Mouse (Mus musculus) mature B cell (primary cell): Measurements from ENCODE around the gene Syngr1.
"Not testable (repeated sequence)": the region's sequence is repeated elsewhere in the genome, so short reads cannot be mapped to it uniquely, and the experiment has no call there.

Experiments
- in situ Hi-C: fragments of 300-500 bp; cut with MboI; formaldehyde crosslinking; loops from 2 replicates; pipeline ENCODE4 v1.14.3; 2019

Gene Syngr1

DNA sequence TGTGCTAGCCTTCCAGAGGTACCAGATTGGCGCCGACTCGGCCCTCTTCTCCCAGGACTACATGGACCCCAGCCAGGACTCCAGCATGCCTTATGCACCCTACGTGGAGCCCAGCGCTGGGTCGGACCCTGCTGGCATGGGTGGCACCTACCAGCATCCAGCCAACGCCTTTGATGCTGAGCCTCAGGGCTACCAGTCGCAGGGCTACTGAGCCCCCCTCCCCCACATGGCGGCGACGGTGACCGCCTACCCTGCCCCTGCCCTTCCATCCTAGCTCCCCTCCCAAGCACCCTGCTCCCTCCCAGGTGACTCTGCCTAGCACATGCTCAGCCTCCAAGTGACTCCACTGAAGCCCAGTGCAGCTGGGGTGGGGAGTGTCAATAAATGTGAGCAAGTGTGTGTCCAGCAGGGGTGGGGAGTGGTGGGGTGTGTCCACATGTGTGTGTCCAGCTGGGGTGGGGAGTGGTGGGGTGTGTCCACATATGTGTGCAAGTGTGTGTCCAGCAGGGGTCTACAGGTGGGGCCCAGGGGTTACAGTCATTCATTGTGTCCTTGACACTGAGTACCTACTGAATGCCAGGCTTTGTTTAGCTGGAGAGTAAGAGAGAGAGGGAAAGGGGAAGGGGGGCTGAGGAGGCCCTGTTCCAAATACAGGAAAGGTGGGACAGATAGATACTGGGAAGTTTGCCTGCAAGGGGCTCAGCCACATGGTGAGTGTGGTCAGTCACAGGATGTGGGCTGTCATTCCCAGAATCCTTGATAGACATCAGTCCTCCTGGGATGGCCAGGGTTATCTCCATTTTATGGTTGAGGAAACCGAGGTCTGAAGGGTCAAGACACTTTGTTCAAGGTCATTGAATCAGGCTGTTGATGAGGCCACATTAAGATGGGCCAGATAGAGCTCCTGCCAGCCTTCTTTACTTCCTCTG is 25.0 kb downstream of the Syngr1 start:
- in situ Hi-C loops = no loop called here

DNA sequence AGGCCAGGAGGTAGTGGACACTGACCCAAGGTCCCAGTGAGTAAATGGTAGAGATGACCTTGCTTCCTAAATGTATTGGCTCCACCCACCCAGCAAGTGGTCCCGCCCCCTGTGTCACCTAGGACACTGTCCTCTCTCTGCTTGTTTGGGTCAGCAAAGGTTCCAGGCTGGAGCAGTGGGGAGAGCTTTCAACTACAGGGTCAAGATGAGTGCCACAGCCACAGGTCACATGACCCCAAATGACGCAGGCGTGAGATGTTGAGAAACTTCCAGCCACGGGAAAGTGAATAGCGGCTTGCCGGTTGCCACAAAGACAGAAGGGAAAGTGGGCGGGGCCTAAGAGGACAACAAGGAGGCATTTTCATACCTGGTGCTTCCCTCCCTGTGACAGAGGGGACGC is 26.0 kb downstream of the Syngr1 start:
- in situ Hi-C loops = no loop called here

DNA sequence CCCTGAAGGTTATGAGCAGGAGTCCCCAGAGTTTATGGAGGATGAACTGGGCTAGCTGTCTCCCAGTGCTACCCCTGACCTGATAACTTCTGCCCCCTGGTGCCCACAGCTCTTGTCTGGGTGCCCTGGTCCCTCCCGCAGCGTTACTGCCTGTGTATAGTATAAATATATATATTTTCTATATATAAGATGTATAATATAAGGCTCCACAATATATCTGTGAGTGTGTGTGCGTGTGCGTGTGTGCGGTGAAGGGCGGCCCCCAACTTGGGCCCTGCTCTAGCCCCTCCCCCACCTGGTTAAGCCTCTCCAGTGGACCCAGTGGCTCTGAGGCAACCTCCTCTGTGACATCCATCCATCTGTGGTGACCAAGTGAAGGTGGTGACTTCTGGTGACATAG is 27.9 kb downstream of the Syngr1 start:
- in situ Hi-C loops = no loop called here

DNA sequence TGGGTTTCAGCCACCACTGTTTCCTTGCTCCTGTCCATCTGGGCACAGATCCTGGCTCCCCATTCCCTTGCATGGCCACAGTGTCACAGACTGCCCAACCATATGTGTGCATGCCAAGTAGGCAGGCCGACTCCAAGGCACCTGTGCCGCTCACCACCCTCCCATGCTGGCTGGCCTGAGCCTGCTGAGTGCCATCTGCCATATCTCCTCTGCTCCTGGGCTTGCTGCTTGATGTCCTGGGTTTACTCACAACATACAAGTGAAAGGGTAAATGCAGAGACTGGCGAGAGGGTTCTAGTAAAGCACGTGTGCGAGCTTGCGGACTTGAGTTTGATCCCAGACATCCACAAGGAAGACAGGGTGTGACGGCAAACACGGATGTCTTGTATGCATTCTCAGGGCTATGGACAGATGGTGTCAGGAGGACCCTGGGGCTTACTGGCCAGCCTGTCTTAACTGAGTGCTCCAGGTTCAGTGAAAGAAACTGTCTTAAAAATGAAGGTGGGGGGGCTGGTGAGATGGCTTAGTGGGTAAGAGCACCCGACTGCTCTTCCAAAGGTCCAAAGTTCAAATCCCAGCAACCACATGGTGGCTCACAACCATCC is 30.7 kb downstream of the Syngr1 start:
- in situ Hi-C loops = no loop called here

DNA sequence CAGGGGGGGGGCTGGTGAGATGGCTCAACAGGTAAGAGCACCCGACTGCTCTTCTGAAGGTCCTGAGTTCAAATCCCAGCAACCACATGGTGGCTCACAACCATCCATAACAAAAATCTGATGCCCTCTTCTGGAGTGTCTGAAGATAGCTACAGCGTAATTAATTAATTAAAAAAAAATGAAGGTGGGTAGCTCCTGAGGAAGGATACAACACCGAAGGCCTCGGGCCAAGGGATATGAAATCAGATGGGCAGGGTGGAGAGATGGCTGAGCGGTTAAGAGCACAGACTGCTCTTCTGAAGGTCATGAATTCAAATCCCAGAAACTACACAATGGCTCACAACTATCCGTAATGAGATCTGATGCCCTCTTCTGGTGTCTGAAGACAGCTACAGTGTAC is 31.3 kb downstream of the Syngr1 start:
- in situ Hi-C loops = not testable (repeated sequence)

DNA sequence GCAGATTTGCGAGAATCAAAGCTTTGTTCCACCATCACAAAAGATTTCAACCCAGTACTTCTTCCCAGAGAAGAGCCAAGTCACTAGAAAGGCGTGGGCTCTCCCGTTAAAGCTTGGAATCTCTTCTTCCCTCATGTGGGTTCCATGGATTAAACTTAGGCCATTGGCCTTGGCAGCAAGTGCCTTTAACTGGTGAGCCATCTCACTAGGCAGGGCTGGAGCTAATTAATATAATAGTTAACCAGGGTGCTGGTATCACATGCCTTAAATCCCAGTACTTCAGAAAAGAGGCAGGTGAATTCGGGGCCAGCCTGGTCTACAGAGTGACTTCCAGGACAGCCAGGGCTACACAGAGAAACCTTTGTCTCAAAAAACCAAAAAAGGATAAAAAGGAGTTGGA is 33.5 kb downstream of the Syngr1 start:
- in situ Hi-C loops = no loop called here

DNA sequence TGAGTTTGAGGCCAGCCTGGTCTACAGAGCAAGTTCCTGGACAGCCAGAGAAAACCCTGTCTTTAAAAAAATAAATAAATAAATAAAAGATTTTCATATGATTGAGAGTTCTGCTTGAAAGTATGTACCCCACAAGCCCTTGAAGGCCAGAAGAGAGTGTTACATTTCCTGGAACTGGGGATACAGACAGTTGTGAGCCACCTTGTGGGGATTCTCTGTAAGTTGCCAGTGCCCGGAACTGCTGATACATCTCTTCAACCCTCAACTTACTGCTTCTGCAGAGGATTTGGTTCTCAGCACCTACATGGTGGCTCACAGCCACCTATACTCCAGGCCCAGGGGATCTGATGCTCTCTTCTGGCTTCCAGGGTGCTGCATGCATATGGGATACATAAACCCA is 36.1 kb downstream of the Syngr1 start:
- in situ Hi-C loops = no loop called here

DNA sequence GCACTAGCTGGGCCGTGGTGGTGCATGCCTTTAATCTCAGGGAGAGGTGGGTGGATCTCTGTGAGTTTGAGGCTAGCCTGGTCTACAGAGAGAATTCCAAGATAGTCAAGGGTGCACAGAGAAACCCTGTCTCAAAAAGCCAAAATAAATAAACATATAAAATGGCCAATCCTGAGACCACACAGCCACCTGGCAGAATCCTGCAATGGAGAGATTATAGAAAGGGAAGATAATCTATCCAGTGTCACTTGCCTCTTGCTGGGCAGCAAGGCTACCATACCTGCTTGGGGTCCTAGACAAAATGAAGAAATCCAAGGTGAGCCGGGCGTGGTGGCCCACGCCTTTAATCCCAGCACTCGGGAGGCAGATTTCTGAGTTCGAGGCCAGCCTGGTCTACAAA is 38.8 kb downstream of the Syngr1 start:
- in situ Hi-C loops = no loop called here

DNA sequence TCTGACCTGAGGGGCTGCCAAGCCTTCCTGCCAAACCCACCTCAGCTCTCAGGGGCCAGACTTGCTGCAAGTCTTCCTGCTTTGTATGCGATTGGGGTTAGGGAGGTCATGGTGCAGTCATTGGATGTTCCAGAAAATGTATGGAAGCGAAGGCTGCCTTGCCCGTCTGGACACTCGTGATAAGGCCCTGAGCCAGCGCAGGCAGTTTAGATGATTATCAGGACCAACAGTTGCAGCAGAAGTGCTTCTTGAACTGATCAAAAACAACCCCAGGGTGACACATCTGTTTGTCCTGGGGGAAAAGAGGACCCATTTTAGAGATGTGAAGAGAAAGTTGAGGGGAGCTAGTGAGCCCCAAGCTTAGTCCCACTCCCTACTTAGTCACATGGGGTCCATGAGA is 39.6 kb downstream of the Syngr1 start:
- in situ Hi-C loops = no loop called here

DNA sequence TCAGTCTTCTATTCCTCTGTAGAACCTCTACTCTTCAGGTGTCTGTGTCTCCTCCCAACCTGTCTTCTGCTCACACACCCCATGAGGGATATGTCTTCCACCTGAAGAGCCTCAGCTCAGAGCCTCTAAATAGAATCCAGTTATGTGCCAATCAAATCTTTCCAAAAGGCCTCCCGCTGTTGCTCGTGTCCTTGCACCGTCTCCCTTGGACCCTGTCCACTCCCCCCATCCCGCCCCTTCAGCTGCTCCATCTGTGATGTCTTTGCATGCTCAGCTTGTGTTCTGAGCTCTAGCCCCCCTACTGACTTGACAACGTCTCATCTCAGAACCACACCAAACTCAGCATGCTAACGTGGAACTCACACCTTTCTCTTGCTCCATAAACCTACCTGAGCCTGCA is 40.3 kb downstream of the Syngr1 start:
- in situ Hi-C loops = no loop called here

DNA sequence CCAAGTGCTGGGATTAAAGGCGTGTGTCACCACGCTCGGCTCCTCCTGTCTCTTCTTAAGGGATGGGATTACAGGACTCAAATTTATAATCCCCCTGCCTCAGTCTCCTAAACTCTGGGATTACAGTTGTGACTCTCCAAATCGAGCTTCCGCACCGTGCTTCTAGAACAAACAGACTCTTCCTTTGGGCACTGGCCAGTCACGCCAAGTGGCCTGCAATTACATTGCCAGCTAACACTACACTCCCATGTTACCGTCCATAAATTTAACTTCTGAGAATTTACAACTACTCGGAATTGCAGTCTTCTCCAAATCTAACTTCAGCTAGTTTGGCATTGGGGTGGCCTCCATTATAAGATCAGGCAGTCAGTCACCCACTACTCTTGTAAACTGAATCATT is 41.3 kb downstream of the Syngr1 start:
- in situ Hi-C loops = no loop called here

DNA sequence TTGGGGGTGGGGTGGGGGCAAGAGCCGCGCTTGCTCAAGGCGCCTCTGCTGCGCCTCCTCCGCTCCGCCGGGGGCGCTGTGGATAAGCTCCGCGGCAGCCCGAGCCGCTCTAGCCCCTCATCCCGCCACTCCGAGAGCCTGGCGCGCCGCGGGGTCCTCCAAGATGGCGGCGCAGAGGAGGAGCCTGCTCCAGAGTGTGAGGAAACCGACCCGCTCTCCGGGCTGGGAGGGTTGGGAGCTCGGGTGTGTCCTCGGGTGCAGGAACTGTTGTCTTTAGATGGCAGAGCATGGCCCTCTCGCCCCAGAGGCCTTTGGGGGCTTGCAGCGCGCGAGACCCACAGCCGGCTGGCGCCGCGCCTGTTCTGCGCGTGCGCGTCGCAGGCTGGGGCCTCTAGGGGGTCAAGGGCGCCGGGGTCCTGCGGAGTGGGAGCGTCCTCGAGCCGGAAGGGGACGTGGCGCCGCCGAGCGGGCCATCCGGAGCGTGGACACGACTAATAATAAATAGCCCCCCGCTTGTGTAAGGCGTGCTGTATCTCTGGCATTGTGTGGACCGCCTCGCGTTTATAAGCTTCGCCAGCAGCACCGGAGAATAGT is 42.0 kb downstream of the Syngr1 start, which contains the start of gene Tab1:
Gene Tab1, plus strand, starts transcription at position 135 of the 594 bp plus-strand sequence.
- in situ Hi-C loops = no loop called here

DNA sequence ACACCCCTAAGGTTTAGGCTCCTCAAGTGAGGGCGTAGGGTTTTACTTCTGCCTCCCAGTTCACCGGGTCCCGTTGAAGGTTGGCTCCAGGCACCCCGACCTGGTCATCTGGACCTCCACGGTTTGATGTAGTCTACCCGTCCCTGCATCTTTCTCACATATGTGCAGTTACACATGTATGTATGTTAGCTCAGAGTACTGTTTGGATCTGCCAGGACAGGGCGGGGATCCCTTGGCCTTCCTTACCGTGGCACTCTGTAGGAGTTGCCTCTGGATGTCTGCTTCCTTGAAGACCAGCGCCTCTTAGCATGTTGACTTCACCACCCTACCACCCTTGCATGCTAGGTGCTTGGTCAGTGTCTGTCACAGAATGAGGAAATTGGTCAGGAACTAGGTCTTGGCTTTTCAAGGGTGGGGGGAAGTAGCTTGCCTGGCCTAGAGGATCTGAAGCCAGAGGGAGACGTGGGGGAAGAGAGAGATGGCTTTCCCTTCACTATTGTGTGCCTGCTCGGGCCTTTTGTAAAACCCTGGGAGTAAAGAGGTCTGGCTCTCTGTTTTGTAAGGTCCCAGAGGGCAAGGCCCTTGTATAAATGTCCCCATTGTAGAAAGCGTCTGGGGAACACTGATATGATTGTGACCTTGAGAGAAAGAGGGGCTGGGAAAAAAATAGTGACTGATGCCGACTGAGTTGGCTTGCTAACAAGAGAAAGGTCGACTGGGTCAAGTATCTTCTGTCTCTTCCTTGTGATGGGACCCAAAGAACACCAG is 42.7 kb downstream of the Syngr1 start:
- in situ Hi-C loops = no loop called here

DNA sequence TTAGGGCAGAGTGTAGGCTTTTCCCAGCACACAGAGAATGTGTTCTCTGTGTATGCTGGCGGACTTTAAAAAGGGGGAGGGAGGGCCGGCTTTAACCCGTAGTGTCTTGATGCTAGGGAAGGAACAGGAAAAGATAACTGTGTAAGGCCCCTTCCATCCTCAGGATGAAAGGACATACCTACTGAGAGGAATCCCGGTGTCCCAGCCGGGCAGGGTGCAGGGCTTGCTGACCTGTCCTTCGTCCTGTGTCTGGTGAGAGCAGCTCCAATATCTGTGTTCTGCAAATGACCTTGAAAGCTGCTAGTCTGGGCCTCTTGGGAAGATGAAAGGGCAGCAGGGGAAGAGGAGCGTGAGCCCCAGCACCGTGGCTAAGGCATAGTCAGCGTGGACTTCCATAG is 43.3 kb downstream of the Syngr1 start:
- in situ Hi-C loops = no loop called here

DNA sequence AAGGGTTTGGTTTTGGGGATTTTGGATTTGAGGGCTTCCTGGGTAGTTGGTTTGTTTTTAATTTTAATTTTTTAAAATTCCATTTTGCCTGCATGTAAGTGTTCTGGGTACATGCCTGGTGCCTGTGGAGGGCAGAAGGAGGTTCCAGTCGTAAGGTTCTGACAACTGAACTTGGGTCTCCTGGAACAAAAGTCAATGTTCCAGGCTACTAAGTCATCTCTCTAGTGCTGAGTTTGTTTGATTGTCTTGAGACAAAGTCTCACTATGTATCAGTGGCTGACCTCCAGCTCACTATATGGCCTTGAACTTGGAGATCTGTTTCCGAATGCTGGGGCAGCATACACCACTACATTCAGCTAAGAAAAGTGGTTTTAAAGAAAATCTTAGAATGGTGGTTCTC is 44.4 kb downstream of the Syngr1 start:
- in situ Hi-C loops = no loop called here

DNA sequence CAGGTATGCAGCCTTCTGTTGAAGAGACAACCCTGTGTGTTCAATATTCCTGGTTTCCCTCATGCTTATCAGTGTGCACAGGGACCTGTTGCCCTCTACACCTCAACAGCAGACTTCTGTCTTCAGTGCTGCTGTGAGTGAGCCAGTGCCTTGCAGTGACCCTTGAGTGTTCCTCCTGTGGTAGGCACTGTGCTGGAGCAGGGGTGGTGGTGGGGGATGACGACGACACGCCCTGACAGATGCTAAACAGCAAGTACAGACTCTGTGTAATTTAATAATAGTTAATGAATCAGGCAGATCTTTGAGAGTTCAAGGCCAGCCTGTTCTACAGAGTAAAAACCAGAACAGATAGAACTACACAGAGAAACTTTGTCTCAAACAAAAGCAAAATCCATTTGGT is 45.5 kb downstream of the Syngr1 start:
- in situ Hi-C loops = no loop called here

DNA sequence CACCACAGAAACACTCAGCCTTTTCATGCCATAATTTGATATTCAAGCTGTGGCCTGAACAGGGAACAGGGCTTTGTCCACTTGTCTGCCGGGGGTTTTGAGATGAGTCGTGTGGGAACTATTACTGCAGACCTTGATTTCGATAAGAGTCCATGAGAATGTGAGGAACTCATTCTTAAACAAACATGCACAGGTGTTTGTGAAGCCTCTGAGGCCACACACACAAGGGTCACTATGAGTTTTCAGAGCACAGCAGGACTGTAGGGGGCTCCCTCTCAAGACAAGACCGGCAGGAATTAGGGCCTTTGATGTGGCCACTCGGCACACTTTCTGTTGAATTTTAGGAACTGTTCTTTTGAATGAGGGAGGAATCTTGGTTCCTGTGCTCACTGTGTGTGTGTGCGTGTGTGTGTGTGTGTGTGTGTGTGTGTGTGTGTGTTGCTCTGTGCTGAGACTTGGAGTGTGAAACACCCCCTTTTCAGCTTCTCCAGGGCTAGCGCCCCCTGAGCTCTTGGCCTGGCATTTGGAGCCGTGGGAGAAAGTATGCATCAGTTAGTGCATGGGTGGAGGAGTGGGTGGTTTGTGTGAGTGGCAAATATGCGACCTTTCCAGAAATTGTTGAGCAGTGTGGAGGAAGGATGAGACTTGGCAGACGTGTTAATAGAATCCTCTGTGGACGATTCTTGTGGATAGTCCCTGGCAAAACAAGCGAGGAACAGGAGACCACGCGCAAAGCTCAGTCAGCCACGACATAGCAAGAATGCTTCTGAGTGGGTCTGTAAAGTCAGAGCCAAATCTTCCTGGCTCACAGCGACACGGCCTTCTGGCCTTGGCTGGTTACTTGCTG is 47.0 kb downstream of the Syngr1 start:
- in situ Hi-C loops = no loop called here

DNA sequence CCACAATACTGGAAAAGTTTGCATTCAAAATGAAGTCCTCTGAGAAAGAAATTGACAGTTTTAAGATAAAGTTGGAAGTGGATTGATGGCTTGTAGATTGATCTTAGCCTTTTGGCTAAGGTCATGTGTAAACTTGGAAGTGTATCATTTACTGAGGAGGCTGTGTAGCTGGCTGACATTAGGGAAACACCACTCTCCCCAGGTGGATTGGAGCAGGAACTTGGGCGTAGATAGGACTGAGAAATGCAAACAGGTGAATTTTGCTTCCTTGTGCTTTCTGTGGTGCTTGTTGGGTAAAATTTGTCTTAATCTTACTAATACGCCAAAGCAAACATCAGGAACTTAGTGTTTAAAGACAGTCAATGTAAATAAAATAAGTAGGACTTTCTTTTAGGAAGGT is 49.2 kb downstream of the Syngr1 start:
- in situ Hi-C loops = no loop called here

DNA sequence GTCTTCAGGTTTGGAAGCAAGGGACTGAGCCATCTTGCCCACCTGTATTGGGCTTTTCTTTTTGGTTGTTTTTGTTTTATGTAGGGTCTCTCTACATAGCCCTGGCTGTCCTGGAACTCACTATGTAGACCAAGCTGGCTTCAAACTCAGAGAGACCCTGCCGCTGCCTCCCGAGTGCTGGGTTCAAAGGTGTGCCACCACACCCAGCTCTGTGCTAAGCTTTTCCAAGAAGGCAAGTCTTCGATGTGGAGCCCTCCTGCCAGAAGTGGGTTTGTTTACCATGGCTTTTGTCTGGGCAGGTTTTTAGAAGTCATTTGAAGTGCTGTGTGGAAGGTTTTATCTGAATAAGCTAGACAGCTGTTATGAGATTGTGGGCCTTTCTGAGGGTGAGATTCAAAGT is 49.7 kb downstream of the Syngr1 start:
- in situ Hi-C loops = no loop called here

DNA sequence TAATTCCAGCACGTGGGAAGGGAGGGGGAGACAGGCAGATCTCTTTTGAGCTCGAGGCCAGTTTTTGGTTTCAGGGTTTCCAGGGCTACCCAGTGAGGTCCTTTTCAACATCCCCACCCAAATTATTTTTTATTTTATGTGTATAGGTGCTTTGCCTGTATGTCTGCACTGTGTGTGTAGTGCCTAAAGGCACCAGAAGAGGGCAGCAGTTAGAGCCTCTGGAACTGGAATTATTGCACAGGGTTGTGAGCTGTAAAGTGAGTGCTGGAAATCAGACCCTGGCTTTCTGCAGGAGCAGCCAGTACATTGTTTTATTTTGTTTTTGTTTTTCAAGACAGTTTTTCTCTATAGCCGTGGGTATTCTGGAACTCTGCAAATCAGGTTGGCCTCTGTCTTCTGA is 51.0 kb downstream of the Syngr1 start:
- in situ Hi-C loops = no loop called here

DNA sequence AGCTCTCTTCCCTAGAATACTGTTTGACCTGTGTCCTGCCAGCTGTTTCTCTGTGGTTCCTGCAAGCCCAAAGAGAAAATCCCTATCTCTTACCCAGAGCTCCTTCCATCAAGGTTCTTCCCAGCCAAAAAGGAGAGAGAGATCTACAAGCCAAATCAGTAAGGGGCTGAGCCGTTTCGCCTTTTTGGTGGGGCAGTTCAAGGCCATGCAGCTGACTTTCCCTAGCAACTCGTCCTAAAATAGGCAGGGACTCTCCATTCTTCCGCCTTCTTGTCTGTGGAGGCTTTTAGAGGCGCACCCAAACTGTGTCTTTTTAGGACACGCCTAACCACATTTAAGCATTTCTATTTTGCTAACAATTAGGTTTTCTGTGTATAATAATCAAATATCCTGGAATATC is 52.6 kb downstream of the Syngr1 start:
- in situ Hi-C loops = no loop called here
